Mouse (Mus musculus): ENCODE data around the gene Gm3233. TPM values are rescaled to one million over a fixed set of nuclear protein-coding genes. Genes with fewer than 3 reads are reported as not detected.

Gene Gm3233
- polyA plus RNA-seq, 1 experiment, result not detected

GRCm38 (mm10) chr10:77709831-77710230 lies 49.7 kb downstream of the Gm3233 start:
- WGBS, result 85% methylated on average over 3 of the region's 3 CpGs
- Histone ChIP-seq H3K27me3 (ENCODE audit: control insufficient read depth, insufficient read depth, low read length) (no peaks in the 10 kb centered on the region), H3K4me1 (ENCODE audit: control insufficient read depth, insufficient read depth, low read length) (no peaks in the 10 kb centered on the region), H3K4me3 (replicated peaks; ENCODE audit: insufficient read depth, low read depth, low read length) (no peak overlapping the region), H3K27ac (ENCODE audit: insufficient read depth, low read length) (no peak overlapping the region)
- TF ChIP-seq POLR2A (IDR thresholded peaks at IDR 0.05; ENCODE audit: borderline replicate concordance, insufficient read depth, low read length) (no peak), CTCF (IDR thresholded peaks at IDR 0.05; ENCODE audit: borderline replicate concordance, insufficient read depth, low read depth, low read length) (no peak)
- no peak for DNase-seq

Other genes with a start within 250 kb of the Gm3233 start
- gene Fam207a, start 243.9 kb downstream of the Gm3233 start, polyA plus RNA-seq (2012; rRNA removed), result 36.5 and 39.0 TPM in 2 replicates
- gene Itgb2, start 229.4 kb downstream of the Gm3233 start, polyA plus RNA-seq (2012; rRNA removed), result 2.3 and 2.4 TPM in 2 replicates
- gene Pttg1ip, start 178.0 kb downstream of the Gm3233 start, polyA plus RNA-seq (2012; rRNA removed), result 113 and 118 TPM in 2 replicates
- 301 and 310 TPM in 2 replicates for gene Sumo3, start 153.6 kb downstream of the Gm3233 start, polyA plus RNA-seq (2012; rRNA removed)
- gene Gm49325, start 153.5 kb downstream of the Gm3233 start, polyA plus RNA-seq (2012; rRNA removed), result 33.8 and 37.7 TPM in 2 replicates
- 37.5 and 39.5 TPM in 2 replicates for gene Ube2g2, start 137.4 kb downstream of the Gm3233 start, polyA plus RNA-seq (2012; rRNA removed)
- gene Tspear, start 73.1 kb downstream of the Gm3233 start, polyA plus RNA-seq (2012; rRNA removed), result 0.59 and 0.79 TPM in 2 replicates
- gene Gm19402, start 68.9 kb downstream of the Gm3233 start, polyA plus RNA-seq (2012; rRNA removed), result not detected in 2 replicates
- gene Gm9508, start 62.4 kb downstream of the Gm3233 start, polyA plus RNA-seq (2012; rRNA removed), result not detected in 2 replicates
- gene Gm10272, start 53.1 kb downstream of the Gm3233 start, polyA plus RNA-seq (2012; rRNA removed), result not detected in 2 replicates
- gene Gm10024, start 48.2 kb downstream of the Gm3233 start, polyA plus RNA-seq (2012; rRNA removed), result 0.32 TPM in 1 of 2 replicates, not detected in the other
- not detected in 2 replicates for gene Gm10142, start 43.9 kb downstream of the Gm3233 start, polyA plus RNA-seq (2012; rRNA removed)
- gene Krtap12-1, start 39.1 kb downstream of the Gm3233 start, polyA plus RNA-seq (2012; rRNA removed), result not detected in 2 replicates
- not detected in 2 replicates for gene Gm10100, start 33.2 kb downstream of the Gm3233 start, polyA plus RNA-seq (2012; rRNA removed)
- not detected in 2 replicates for gene Gm18596, start 17.0 kb downstream of the Gm3233 start, polyA plus RNA-seq (2012; rRNA removed)
- not detected in 2 replicates for gene Gm9736, start 8.3 kb downstream of the Gm3233 start, polyA plus RNA-seq (2012; rRNA removed)
- gene Gm3238, start 11.6 kb upstream of the Gm3233 start, polyA plus RNA-seq (2012; rRNA removed), result not detected in 2 replicates
- gene Gm7138, start 17.3 kb upstream of the Gm3233 start, polyA plus RNA-seq (2012; rRNA removed), result not detected in 2 replicates
- gene Gm3250, start 22.9 kb upstream of the Gm3233 start, polyA plus RNA-seq (2012; rRNA removed), result not detected in 2 replicates
- not detected in 2 replicates for gene Gm7137, start 28.5 kb upstream of the Gm3233 start, polyA plus RNA-seq (2012; rRNA removed)
- gene Gm9639, start 35.4 kb upstream of the Gm3233 start, polyA plus RNA-seq (2012; rRNA removed), result not detected in 2 replicates
- gene Gm19668, start 39.5 kb upstream of the Gm3233 start, polyA plus RNA-seq (2012; rRNA removed), result not detected in 2 replicates
- gene Gm9507, start 52.2 kb upstream of the Gm3233 start, polyA plus RNA-seq (2012; rRNA removed), result not detected in 2 replicates
- not detected in 2 replicates for gene Gm2696, start 55.0 kb upstream of the Gm3233 start, polyA plus RNA-seq (2012; rRNA removed)
- gene Krtap10-4, start 67.4 kb upstream of the Gm3233 start, polyA plus RNA-seq (2012; rRNA removed), result not detected in 2 replicates
- not detected in 2 replicates for gene Krtap10-10, start 76.3 kb upstream of the Gm3233 start, polyA plus RNA-seq (2012; rRNA removed)
- gene Gm36176, start 87.1 kb upstream of the Gm3233 start, polyA plus RNA-seq (2012; rRNA removed), result not detected in 2 replicates
- not detected in 2 replicates for gene Gm10318, start 93.2 kb upstream of the Gm3233 start, polyA plus RNA-seq (2012; rRNA removed)
- not detected in 2 replicates for gene Gm3285, start 102.3 kb upstream of the Gm3233 start, polyA plus RNA-seq (2012; rRNA removed)
- gene Lrrc3, start 142.9 kb upstream of the Gm3233 start, polyA plus RNA-seq (2012; rRNA removed), result 1.5 and 1.8 TPM in 2 replicates
- 29.8 and 32.5 TPM in 2 replicates for gene Trpm2, start 210.9 kb upstream of the Gm3233 start, polyA plus RNA-seq (2012; rRNA removed)
- gene 1810043G02Rik, start 218.8 kb upstream of the Gm3233 start, polyA plus RNA-seq (2012; rRNA removed), result 69.3 and 74.5 TPM in 2 replicates

Measured in cerebellum, adult 2 months (tissue).